Mouse (Mus musculus): ENCODE measurements around the gene Adgrg1. TPM values are rescaled to one million over a fixed set of nuclear protein-coding genes. Genes with fewer than 3 reads are reported as not detected.
"Not testable (repeated sequence)": the region's sequence is repeated elsewhere in the genome, so short reads cannot be mapped to it uniquely, and the experiment has no call there.

The Adgrg1 gene
- polyA plus RNA-seq, 1 experiment from 2014 or later, result 193 TPM

GRCm38 (mm10) chr8:95017969-95018635, 43.6 kb downstream of the Adgrg1 start:
- Histone ChIP-seq H3K27ac (replicated peaks) (no peak overlapping the region), H3K9ac (replicated peaks) (no peak overlapping the region), H3K4me2 (replicated peaks) (no peak overlapping the region), H3K36me3 (peaks cover 26% of the 10 kb centered on the region), H3K9me3 (no peaks in the 10 kb centered on the region), H3K4me3 (no peak overlapping the region), H3K4me1 (peaks cover 1% of the 10 kb centered on the region; the same call in 1 of the 2 replicates), H3K27me3 (no peaks in the 10 kb centered on the region)
- WGBS, result 90% methylated on average over 9 of the region's 9 CpGs
- no peak for ATAC-seq (ENCODE audit: low FRiP score, low read depth)

- H3K9me3 ChIP-seq, result no peaks in the 10 kb centered on the region
- no peak overlapping the region for H3K27ac ChIP-seq (replicated peaks)
- WGBS, result 75% methylated on average over 12 of the region's 12 CpGs
Observed at GRCm38 (mm10) chr8:95020293-95020777, 45.8 kb downstream of the Adgrg1 start.

GRCm38 (mm10) chr8:95020821-95021220, 46.3 kb downstream of the Adgrg1 start:
- Histone ChIP-seq H3K4me3 (no peak overlapping the region), H3K9ac (replicated peaks) (no peak overlapping the region), H3K4me2 (replicated peaks) (no peak overlapping the region), H3K27me3 (no peaks in the 10 kb centered on the region), H3K9me3 (no peaks in the 10 kb centered on the region), H3K36me3 (no peaks in the 10 kb centered on the region), H3K27ac (replicated peaks) (no peak overlapping the region), H3K4me1 (peaks cover 3% of the 10 kb centered on the region; the same call in 1 of the 2 replicates)
- WGBS, result 79% methylated on average over 10 of the region's 10 CpGs
- no peak for ATAC-seq (ENCODE audit: low FRiP score, low read depth)

More at GRCm38 (mm10) chr8:95020293-95020777, 45.8 kb downstream of the Adgrg1 start:
- no peak overlapping the region for H3K4me2 ChIP-seq (replicated peaks)
- no peak for ATAC-seq (ENCODE audit: low FRiP score, low read depth)
- H3K9ac ChIP-seq (replicated peaks), result no peak overlapping the region
- H3K4me1 ChIP-seq, result peaks cover 3% of the 10 kb centered on the region; the same call in 1 of the 2 replicates
- H3K4me3 ChIP-seq, result no peak overlapping the region
- no peaks in the 10 kb centered on the region for H3K27me3 ChIP-seq
- peaks cover 3% of the 10 kb centered on the region for H3K36me3 ChIP-seq

- 11% methylated on average over 8 of the region's 8 CpGs for WGBS
- no peak overlapping the region for H3K4me3 ChIP-seq
Observed at GRCm38 (mm10) chr8:95023201-95023600, 48.6 kb downstream of the Adgrg1 start.

GRCm38 (mm10) chr8:95024387-95024786, 49.8 kb downstream of the Adgrg1 start:
- WGBS, result 82% methylated on average over 4 of the region's 4 CpGs
- Histone ChIP-seq H3K27ac (replicated peaks) (no peak overlapping the region), H3K36me3 (no peaks in the 10 kb centered on the region)

More at GRCm38 (mm10) chr8:95023201-95023600, 48.6 kb downstream of the Adgrg1 start:
- no peak overlapping the region for H3K27ac ChIP-seq (replicated peaks)
- no peaks in the 10 kb centered on the region for H3K9me3 ChIP-seq
- H3K36me3 ChIP-seq, result no peaks in the 10 kb centered on the region
- no peaks in the 10 kb centered on the region for H3K27me3 ChIP-seq
- no peak for ATAC-seq (ENCODE audit: low FRiP score, low read depth)
- H3K4me2 ChIP-seq (replicated peaks), result no peak overlapping the region
- peaks cover 3% of the 10 kb centered on the region; the same call in 1 of the 2 replicates for H3K4me1 ChIP-seq
- H3K9ac ChIP-seq (replicated peaks), result no peak overlapping the region

GRCm38 (mm10) chr8:95025421-95025820, 50.9 kb downstream of the Adgrg1 start:
- no peak overlapping the region for H3K4me2 ChIP-seq (replicated peaks)
- no peak overlapping the region for H3K27ac ChIP-seq (replicated peaks)
- no peak overlapping the region for H3K4me3 ChIP-seq
- H3K36me3 ChIP-seq, result no peaks in the 10 kb centered on the region
- peaks cover 3% of the 10 kb centered on the region; the same call in 1 of the 2 replicates for H3K4me1 ChIP-seq
- no peak overlapping the region for H3K9ac ChIP-seq (replicated peaks)
- no peaks in the 10 kb centered on the region for H3K9me3 ChIP-seq
- 68% methylated on average over 2 of the region's 2 CpGs for WGBS
- no peak for ATAC-seq (ENCODE audit: low FRiP score, low read depth)
- H3K27me3 ChIP-seq, result no peaks in the 10 kb centered on the region

More at GRCm38 (mm10) chr8:95024387-95024786, 49.8 kb downstream of the Adgrg1 start:
- ATAC-seq (ENCODE audit: low FRiP score, low read depth), result no peak
- Histone ChIP-seq H3K9ac (replicated peaks) (no peak overlapping the region), H3K4me1 (peaks cover 3% of the 10 kb centered on the region; the same call in 1 of the 2 replicates), H3K4me2 (replicated peaks) (no peak overlapping the region), H3K4me3 (no peak overlapping the region), H3K27me3 (no peaks in the 10 kb centered on the region), H3K9me3 (no peaks in the 10 kb centered on the region)

- not testable (repeated sequence) for H3K4me2 ChIP-seq (replicated peaks); H3K27ac ChIP-seq (replicated peaks); H3K27me3 ChIP-seq; H3K36me3 ChIP-seq; H3K4me1 ChIP-seq; H3K9ac ChIP-seq (replicated peaks); ATAC-seq (ENCODE audit: low FRiP score, low read depth); H3K4me3 ChIP-seq; H3K9me3 ChIP-seq
- WGBS, result 59% methylated on average over 7 of the region's 7 CpGs
Observed at GRCm38 (mm10) chr8:95028391-95028790, 53.8 kb downstream of the Adgrg1 start.

- Histone ChIP-seq H3K9ac (replicated peaks) (no peak overlapping the region), H3K36me3 (no peaks in the 10 kb centered on the region), H3K4me1 (no peaks in the 10 kb centered on the region), H3K4me2 (replicated peaks) (no peak overlapping the region), H3K27me3 (no peaks in the 10 kb centered on the region), H3K9me3 (no peaks in the 10 kb centered on the region), H3K27ac (replicated peaks) (no peak overlapping the region), H3K4me3 (no peak overlapping the region)
- ATAC-seq (ENCODE audit: low FRiP score, low read depth), result no peak
- 74% methylated on average over 7 of the region's 7 CpGs for WGBS
Observed at GRCm38 (mm10) chr8:95037106-95037925, 62.8 kb downstream of the Adgrg1 start.

GRCm38 (mm10) chr8:95041883-95042784, 67.6 kb downstream of the Adgrg1 start:
- H3K4me2 ChIP-seq (replicated peaks), result no peak overlapping the region
- no peaks in the 10 kb centered on the region for H3K36me3 ChIP-seq
- no peaks in the 10 kb centered on the region for H3K9me3 ChIP-seq
- no peak for ATAC-seq (ENCODE audit: low FRiP score, low read depth)
- H3K27me3 ChIP-seq, result no peaks in the 10 kb centered on the region
- no peak overlapping the region for H3K4me3 ChIP-seq
- no peaks in the 10 kb centered on the region for H3K4me1 ChIP-seq
- WGBS, result 77% methylated on average over 6 of the region's 6 CpGs
- no peak overlapping the region for H3K9ac ChIP-seq (replicated peaks)
- H3K27ac ChIP-seq (replicated peaks), result no peak overlapping the region

GRCm38 (mm10) chr8:95044811-95045210, 70.3 kb downstream of the Adgrg1 start:
- Histone ChIP-seq H3K9me3 (no peaks in the 10 kb centered on the region), H3K36me3 (no peaks in the 10 kb centered on the region), H3K27ac (replicated peaks) (no peak overlapping the region), H3K27me3 (no peaks in the 10 kb centered on the region), H3K9ac (replicated peaks) (no peak overlapping the region), H3K4me3 (no peak overlapping the region), H3K4me1 (peaks cover 8% of the 10 kb centered on the region; the same call in 1 of the 2 replicates), H3K4me2 (replicated peaks) (no peak overlapping the region)
- no peak for ATAC-seq (ENCODE audit: low FRiP score, low read depth)
- 50% methylated on average over 4 of the region's 4 CpGs for WGBS

GRCm38 (mm10) chr8:95046982-95047381, 72.4 kb downstream of the Adgrg1 start:
- Histone ChIP-seq H3K9ac (replicated peaks) (no peak overlapping the region), H3K27me3 (no peaks in the 10 kb centered on the region), H3K4me2 (replicated peaks) (no peak overlapping the region), H3K4me3 (no peak overlapping the region), H3K27ac (replicated peaks) (no peak overlapping the region), H3K36me3 (no peaks in the 10 kb centered on the region), H3K4me1 (peaks cover 8% of the 10 kb centered on the region; the same call in 1 of the 2 replicates), H3K9me3 (no peaks in the 10 kb centered on the region)
- no peak for ATAC-seq (ENCODE audit: low FRiP score, low read depth)
- WGBS, result 85% methylated on average over 3 of the region's 3 CpGs

All from midbrain, embryonic 12.5 days (tissue).